In genomic region chr5:139161632-139162031, GRCm38 (mm10) we compare ENCODE assay signal across 23 mouse cellular contexts. TPM values are rescaled to one million over a fixed set of nuclear protein-coding genes. Genes with fewer than 3 reads are reported as not detected.
A peak's percentile ranks its signal among the peaks of the same experiment; 100 is the strongest.
DNase-seq lines count a peak whose midpoint lies in the region; ATAC-seq lines count a peak whose summit lies in the region.
"Had no signal": no experiment of that assay in that cellular context is flagged by ENCODE, and none has a peak within 500 bp of the region (broad histone marks: within the 10 kb centered on the region; RNA-seq: fewer than 3 reads in every experiment).

No protein-coding gene starts in this region.

- no peak overlapping the region for H3K4me3 ChIP-seq in liver, embryonic 12.5 days
- H3K4me3 ChIP-seq: embryonic facial prominence, embryonic 12.5 days; gastrocnemius, adult 2 months; heart, embryonic 15.5 days; hindbrain, embryonic 12.5 days; intestine, embryonic 15.5 days; kidney, embryonic 15.5 days; limb, embryonic 12.5 days; midbrain, embryonic 12.5 days; neural tube, embryonic 15.5 days; stomach, embryonic 15.5 days had no signal

- DNase-seq in liver = no peak
- peak; percentile 12 for DNase-seq in T-cell, adult 2 months (ENCODE audit: low spot score)
- peak; percentile 53 for DNase-seq in naive thymus-derived CD4-positive, alpha-beta T cell, adult 2 months (ENCODE audit: low read depth)
- peak; percentile 81 for DNase-seq in thymus, postnatal 25 days
- DNase-seq in left cerebral cortex, adult 11 months (ENCODE audit: low spot score) = no peak
- DNase-seq: adrenal gland, adult 2 months; cerebellum, postnatal 36 days; forebrain, postnatal 0 days; gastrocnemius, adult 2 months; heart, adult 18-20 months had no signal

- H3K27me3 ChIP-seq in liver, embryonic 12.5 days (replicated peaks) = no peaks in the 10 kb centered on the region
- H3K27me3 ChIP-seq: embryonic facial prominence, embryonic 12.5 days; heart, embryonic 15.5 days; hindbrain, embryonic 12.5 days; intestine, embryonic 15.5 days; kidney, embryonic 15.5 days; limb, embryonic 12.5 days; midbrain, embryonic 12.5 days; neural tube, embryonic 15.5 days; stomach, embryonic 15.5 days had no signal

- H3K4me2 ChIP-seq in liver, embryonic 12.5 days = no peak overlapping the region
- H3K4me2 ChIP-seq: embryonic facial prominence, embryonic 12.5 days; heart, embryonic 15.5 days; hindbrain, embryonic 12.5 days; intestine, embryonic 15.5 days; kidney, embryonic 15.5 days; limb, embryonic 12.5 days; midbrain, embryonic 12.5 days; neural tube, embryonic 15.5 days; stomach, embryonic 15.5 days had no signal

- peaks cover 34% of the 10 kb centered on the region for H3K4me1 ChIP-seq in liver, embryonic 12.5 days
- H3K4me1 ChIP-seq: embryonic facial prominence, embryonic 12.5 days; heart, embryonic 15.5 days; intestine, embryonic 15.5 days; kidney, embryonic 15.5 days; limb, embryonic 12.5 days; midbrain, embryonic 12.5 days; neural tube, embryonic 15.5 days; stomach, embryonic 15.5 days had no signal

- 0 out of 2 replicates have a peak, but pooled peaks have one; percentile 41 for ATAC-seq in liver, embryonic 12.5 days
- ATAC-seq in megakaryocyte-erythroid progenitor cell, adult 5-6 weeks (replicated peaks; ENCODE audit: low FRiP score, low TSS enrichment, poor library complexity, severe bottlenecking) = no peak
- ATAC-seq in erythroblast, adult 5-6 weeks (replicated peaks; ENCODE audit: low FRiP score, poor library complexity, severe bottlenecking) = no peak
- ATAC-seq: forebrain, postnatal 0 days; intestine, embryonic 15.5 days had no signal

- no peaks in the 10 kb centered on the region for H3K9me3 ChIP-seq in liver, embryonic 12.5 days (replicated peaks)
- H3K9me3 ChIP-seq: embryonic facial prominence, embryonic 12.5 days; G1E; heart, embryonic 15.5 days; hindbrain, embryonic 12.5 days; intestine, embryonic 15.5 days; kidney, embryonic 15.5 days; limb, embryonic 12.5 days; midbrain, embryonic 12.5 days; neural tube, embryonic 15.5 days; stomach, embryonic 15.5 days had no signal

- no peak overlapping the region for H3K27ac ChIP-seq in liver, embryonic 12.5 days
- H3K27ac ChIP-seq: embryonic facial prominence, embryonic 12.5 days; gastrocnemius, adult 2 months; heart, embryonic 15.5 days; hindbrain, embryonic 12.5 days; intestine, embryonic 15.5 days; kidney, embryonic 15.5 days; limb, embryonic 12.5 days; midbrain, embryonic 12.5 days; neural tube, embryonic 15.5 days; stomach, embryonic 15.5 days had no signal

- H3K36me3 ChIP-seq in liver, embryonic 12.5 days = peaks cover 68% of the 10 kb centered on the region

- H3K9ac ChIP-seq in liver, embryonic 12.5 days = no peak overlapping the region
- H3K9ac ChIP-seq: embryonic facial prominence, embryonic 12.5 days; forebrain, postnatal 0 days; heart, embryonic 15.5 days; hindbrain, embryonic 12.5 days; intestine, embryonic 15.5 days; kidney, embryonic 15.5 days; limb, embryonic 12.5 days; midbrain, embryonic 12.5 days; neural tube, embryonic 15.5 days; stomach, embryonic 15.5 days had no signal

- WGBS in liver, embryonic 12.5 days (ENCODE audit: insufficient replicate concordance) = 41% methylated on average over 10 of the region's 10 CpGs

RNA-seq across cellular contexts. Expression of gene Dnaaf5, which starts 11.6 kb away (rescaled TPM):
- polyA plus RNA-seq in liver, embryonic 12.5 days (2016; fragmentation: Nextera tagmentation; extraction: Ambion mirVana) = 5.9 and 6.9 TPM in 2 replicates
- total RNA-seq in megakaryocyte-erythroid progenitor cell, adult 5-6 weeks (2014; fragmentation: Nextera tagmentation) = 21.5 and 23.3 TPM in 2 replicates
- 8.3 and 9.5 TPM in 2 replicates for total RNA-seq in megakaryocyte-erythroid progenitor cell, adult 5-6 weeks (2017)
- total RNA-seq in erythroblast, adult 5-6 weeks (2015; ENCODE audit: low replicate concordance) = 1.5 and 2.7 TPM in 2 replicates
- total RNA-seq in erythroblast, adult 5-6 weeks (2017; ENCODE audit: low replicate concordance) = 1.4 and 2.8 TPM in 2 replicates

RNA-seq across cellular contexts. Expression of gene Prkar1b, which starts 11.8 kb away (rescaled TPM):
- 3.4 and 3.9 TPM in 2 replicates for polyA plus RNA-seq in liver, embryonic 12.5 days (2016; fragmentation: Nextera tagmentation; extraction: Ambion mirVana)
- 3.1 TPM in 1 of 2 replicates, not detected in the other for total RNA-seq in megakaryocyte-erythroid progenitor cell, adult 5-6 weeks (2014; fragmentation: Nextera tagmentation)
- total RNA-seq in megakaryocyte-erythroid progenitor cell, adult 5-6 weeks (2017) = not detected in 2 replicates
- 1.0 TPM in 1 of 2 replicates, not detected in the other for total RNA-seq in erythroblast, adult 5-6 weeks (2015; ENCODE audit: low replicate concordance)
- total RNA-seq in erythroblast, adult 5-6 weeks (2017; ENCODE audit: low replicate concordance) = not detected in 2 replicates
- polyA plus RNA-seq: G1E had no signal

RNA-seq across cellular contexts. Expression of gene Sun1, which starts 38.8 kb away (rescaled TPM):
- 31.7 and 34.6 TPM in 2 replicates for polyA plus RNA-seq in liver, embryonic 12.5 days (2016; fragmentation: Nextera tagmentation; extraction: Ambion mirVana)
- 89.3 and 93.2 TPM in 2 replicates for total RNA-seq in megakaryocyte-erythroid progenitor cell, adult 5-6 weeks (2014; fragmentation: Nextera tagmentation)
- total RNA-seq in megakaryocyte-erythroid progenitor cell, adult 5-6 weeks (2017) = 72.3 and 92.9 TPM in 2 replicates
- 13.0 and 18.6 TPM in 2 replicates for total RNA-seq in erythroblast, adult 5-6 weeks (2015; ENCODE audit: low replicate concordance)
- 22.7 and 41.7 TPM in 2 replicates for total RNA-seq in erythroblast, adult 5-6 weeks (2017; ENCODE audit: low replicate concordance)

Comparison
In these comparisons a context has a peak if more than half of its experiments do, and no peak if none do; other contexts are left out.
1. DNase-seq: peak in T-cell, adult 2 months (single experiment), naive thymus-derived CD4-positive, alpha-beta T cell, adult 2 months (single experiment) and thymus, postnatal 25 days (single experiment); none in liver (single experiment) and left cerebral cortex, adult 11 months (single experiment).